Mouse (Mus musculus) hindbrain, embryonic 11.5 days (tissue): ENCODE results near the gene Wfdc11. TPM values are rescaled to one million over a fixed set of nuclear protein-coding genes. Genes with fewer than 3 reads are reported as not detected.
"Not testable (repeated sequence)": the region's sequence is repeated elsewhere in the genome, so short reads cannot be mapped to it uniquely, and the experiment has no call there.

ENCODE experiments used
- ATAC-seq: fragments of 200-750 bp; cut with Nextera tagmentation; 2 replicates; pipeline ENCODE4 v1.8.0; 2017; ENCODE audit warnings: mild to moderate bottlenecking, moderate TSS enrichment, moderate library complexity; ENCODE audit not compliant: low FRiP score
- DNase-seq: peaks from one replicate; pipeline ENCODE4 v3.0.0-alpha.2; 2015; ENCODE audit warnings: low spot score
- H3K27ac ChIP-seq: fragments of 300-500 bp; sonication (generic); 2 replicates; pipeline ENCODE4 v1.5.1; 2014; ENCODE audit warnings: mild to moderate bottlenecking, low read depth, low read length
- H3K27me3 ChIP-seq: fragments of 300-500 bp; sonication (generic); 2 replicates; pipeline ENCODE4 v1.6.1; 2014; ENCODE audit warnings: mild to moderate bottlenecking, low read length, moderate library complexity, mixed read lengths; ENCODE audit not compliant: control insufficient read depth, insufficient read depth
- H3K36me3 ChIP-seq: fragments of 300-500 bp; sonication (generic); 2 replicates; pipeline ENCODE4 v1.6.1; 2014; ENCODE audit warnings: mild to moderate bottlenecking, low read length, moderate library complexity, mixed read lengths; ENCODE audit not compliant: control insufficient read depth, insufficient read depth
- H3K4me1 ChIP-seq: fragments of 300-500 bp; sonication (generic); replicated peaks from 2 replicates; pipeline ENCODE4 v1.6.1; 2014; ENCODE audit warnings: low read length, mixed read lengths; ENCODE audit not compliant: control insufficient read depth, insufficient read depth
- H3K4me2 ChIP-seq: fragments of 300-500 bp; sonication (generic); replicated peaks from 2 replicates; pipeline ENCODE4 v1.6.1; 2014; ENCODE audit warnings: mild to moderate bottlenecking, low read depth, low read length
- H3K4me3 ChIP-seq: fragments of 300-500 bp; sonication (generic); 2 replicates; pipeline ENCODE4 v1.5.1; 2014; ENCODE audit warnings: low read depth, low read length
- H3K9ac ChIP-seq: fragments of 300-500 bp; sonication (generic); 2 replicates; pipeline ENCODE4 v1.6.1; 2014; ENCODE audit warnings: low read depth, low read length
- H3K9me3 ChIP-seq: fragments of 300-500 bp; sonication (generic); 2 replicates; pipeline ENCODE4 v1.6.1; 2016; ENCODE audit warnings: low read length; ENCODE audit not compliant: control insufficient read depth
- WGBS: fragments of 180-500 bp; shearing (Covaris S2); extraction: QIAGEN DNeasy Blood & Tissue Kit; methylation state at CpG from one replicate; pipeline ENCODE4 v1.1.7; 2014; 5-methylcytosine and 5-hydroxymethylcytosine counted together
- polyA plus RNA-seq: library from polyadenylated mRNA; unstranded; fragments of >200 nt; fragmentation: Nextera tagmentation; extraction: Ambion mirVana; gene quantifications from 2 replicates; pipeline ENCODE4 v1.2.1, GENCODE M21; 2014

The Wfdc11 gene
- polyA plus RNA-seq = not detected in 2 replicates

DNA sequence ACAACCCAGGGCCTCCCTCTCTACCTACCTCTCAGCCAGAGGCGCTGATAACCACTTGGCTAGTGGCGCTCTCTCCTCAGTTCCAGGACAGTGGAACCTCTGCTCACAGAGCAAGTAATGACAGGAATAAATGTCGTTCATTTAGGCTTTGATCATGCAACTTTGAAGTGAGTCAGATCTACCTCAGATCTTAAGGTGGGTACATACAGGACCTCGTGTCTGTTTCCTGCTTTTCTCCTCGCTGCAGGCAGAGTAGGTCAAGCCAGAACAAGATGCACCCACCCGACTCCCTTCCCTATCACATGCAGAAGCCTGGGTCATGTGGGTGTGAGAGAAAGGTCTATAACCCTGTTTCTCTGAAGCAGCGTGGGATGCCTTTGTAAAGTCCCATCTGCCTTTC is at the start of gene Wfdc11:
Gene Wfdc11, minus strand, starts transcription at position 101 of the 400 bp plus-strand sequence.
- ATAC-seq (no peak), DNase-seq (no peak)
- Histone ChIP-seq H3K36me3 (no peaks in the 10 kb centered on the region), H3K27me3 (no peaks in the 10 kb centered on the region), H3K9ac (no peak within 1 kb of the TSS), H3K4me3 (no peak within 1 kb of the TSS), H3K4me2 (no peak within 1 kb of the TSS), H3K27ac (no peak within 1 kb of the TSS), H3K9me3 (no peaks in the 10 kb centered on the region), H3K4me1 (no peaks in the 10 kb centered on the region)
- WGBS = 86% methylated on average over 7 of the region's 7 CpGs

GRCm38 (mm10) chr2:164723276-164723675 is 49.4 kb upstream of the Wfdc11 start:
- no peaks in the 10 kb centered on the region for H3K27me3 ChIP-seq
- no peaks in the 10 kb centered on the region for H3K4me1 ChIP-seq
- no peak overlapping the region for H3K27ac ChIP-seq
- no peak overlapping the region for H3K4me2 ChIP-seq
- ATAC-seq (no peak), DNase-seq (no peak)
- no peak overlapping the region for H3K4me3 ChIP-seq
- no peak overlapping the region for H3K9ac ChIP-seq
- WGBS = 64% methylated on average over 4 of the region's 4 CpGs
- no peaks in the 10 kb centered on the region for H3K9me3 ChIP-seq
- no peaks in the 10 kb centered on the region for H3K36me3 ChIP-seq

GRCm38 (mm10) chr2:164716194-164716786 is 42.4 kb upstream of the Wfdc11 start:
- H3K36me3 ChIP-seq, ATAC-seq, H3K4me1 ChIP-seq, H3K27ac ChIP-seq, DNase-seq, H3K9me3 ChIP-seq, H3K4me2 ChIP-seq, H3K27me3 ChIP-seq, H3K4me3 ChIP-seq, H3K9ac ChIP-seq: not testable (repeated sequence)
- 87% methylated on average over 21 of the region's 23 CpGs for WGBS

- H3K9ac ChIP-seq = no peak within 1 kb of the TSS
- no peak within 1 kb of the TSS for H3K4me2 ChIP-seq
- 79% methylated on average over 6 of the region's 6 CpGs for WGBS
- no peaks in the 10 kb centered on the region for H3K4me1 ChIP-seq
- H3K27me3 ChIP-seq = no peaks in the 10 kb centered on the region
- H3K9me3 ChIP-seq = no peaks in the 10 kb centered on the region
- ATAC-seq (no peak), DNase-seq (no peak)
- no peak within 1 kb of the TSS for H3K27ac ChIP-seq
- no peak within 1 kb of the TSS for H3K4me3 ChIP-seq
- H3K36me3 ChIP-seq = no peaks in the 10 kb centered on the region
Measured at GRCm38 (mm10) chr2:164715005-164715404, 41.1 kb upstream of the Wfdc11 start, which contains the start of gene Spint5. Gene Spint5, plus strand, starts transcription at chr2:164715305.

DNA sequence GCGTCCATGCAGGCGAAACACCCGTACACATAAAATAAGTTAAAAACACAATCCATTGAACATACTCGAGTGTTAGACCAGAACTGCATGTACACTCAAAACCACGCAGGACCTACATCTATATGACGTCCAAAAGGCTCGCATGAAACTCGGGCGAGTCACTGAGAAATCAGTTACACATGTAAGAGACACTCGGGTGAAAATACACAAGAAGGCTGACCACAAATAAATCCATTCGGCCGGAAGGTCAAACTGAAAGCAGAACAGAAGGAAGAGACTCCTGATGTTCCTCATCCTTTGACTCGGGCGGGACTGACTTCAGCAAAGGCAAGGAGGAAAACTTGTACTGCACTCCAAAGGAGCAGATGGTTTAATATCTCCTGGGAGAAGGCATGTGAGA is 32.1 kb upstream of the Wfdc11 start:
- Histone ChIP-seq H3K36me3 (no peaks in the 10 kb centered on the region), H3K9ac (no peak overlapping the region), H3K27ac (no peak overlapping the region), H3K27me3 (no peaks in the 10 kb centered on the region), H3K4me1 (no peaks in the 10 kb centered on the region), H3K4me2 (no peak overlapping the region), H3K9me3 (no peaks in the 10 kb centered on the region), H3K4me3 (no peak overlapping the region)
- ATAC-seq (no peak), DNase-seq (no peak)
- WGBS = 90% methylated on average over 14 of the region's 14 CpGs

DNA sequence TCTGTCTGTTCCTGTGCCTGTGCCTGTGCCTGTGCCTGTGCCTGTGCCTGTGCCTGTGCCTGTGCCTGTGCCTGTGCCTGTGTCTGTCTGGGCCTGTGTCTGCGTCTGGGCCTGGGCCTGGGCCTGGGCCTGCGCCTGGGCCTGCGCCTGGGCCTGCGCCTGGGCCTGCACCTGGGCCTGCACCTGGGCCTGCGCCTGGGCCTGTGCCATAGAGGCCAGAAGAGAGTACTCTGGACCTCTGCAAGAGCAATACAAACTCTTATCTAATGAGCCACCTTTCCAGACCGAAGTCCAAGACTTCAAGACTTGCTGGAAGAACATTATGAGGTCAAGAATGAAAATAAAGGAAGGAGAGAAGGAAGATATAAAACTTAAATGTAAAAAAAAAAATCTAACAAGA is 31.4 kb upstream of the Wfdc11 start:
- Histone ChIP-seq H3K27ac (no peak overlapping the region), H3K27me3 (no peaks in the 10 kb centered on the region), H3K9ac (no peak overlapping the region), H3K4me3 (no peak overlapping the region), H3K36me3 (no peaks in the 10 kb centered on the region), H3K4me2 (no peak overlapping the region), H3K4me1 (no peaks in the 10 kb centered on the region), H3K9me3 (no peaks in the 10 kb centered on the region)
- ATAC-seq (no peak), DNase-seq (no peak)
- WGBS = 87% methylated on average over 6 of the region's 6 CpGs

- H3K36me3 ChIP-seq = no peaks in the 10 kb centered on the region
- H3K4me1 ChIP-seq = no peaks in the 10 kb centered on the region
- no peak overlapping the region for H3K4me2 ChIP-seq
- DNase-seq = no peak
- whole genome bisulfite sequencing = 86% methylated on average over 5 of the region's 5 CpGs
- no peaks in the 10 kb centered on the region for H3K9me3 ChIP-seq
- no peak overlapping the region for H3K27ac ChIP-seq
- no peak for ATAC-seq
- H3K4me3 ChIP-seq = no peak overlapping the region
- no peak overlapping the region for H3K9ac ChIP-seq
- H3K27me3 ChIP-seq = no peaks in the 10 kb centered on the region
Measured at GRCm38 (mm10) chr2:164704235-164704634, 30.3 kb upstream of the Wfdc11 start.

DNA sequence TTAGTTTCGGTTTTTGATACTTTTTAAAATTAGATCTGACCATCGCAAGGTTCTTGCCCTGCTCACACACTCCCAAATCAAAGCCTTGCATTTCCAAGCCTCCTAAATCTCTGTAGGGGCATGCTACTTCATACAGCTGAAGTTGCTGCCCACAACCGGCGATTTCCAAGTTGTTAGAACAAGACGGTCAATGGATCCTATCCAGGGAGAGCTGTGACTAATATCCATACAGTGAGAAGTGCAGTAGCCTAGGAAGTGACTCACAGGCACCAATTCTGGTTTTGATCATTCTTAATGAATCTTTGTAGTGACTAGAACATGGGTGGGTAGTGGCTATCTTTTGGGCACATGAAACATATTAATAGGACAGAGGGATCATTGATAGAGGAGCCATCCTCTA is 27.9 kb upstream of the Wfdc11 start:
- no peaks in the 10 kb centered on the region for H3K36me3 ChIP-seq
- DNase-seq (no peak), ATAC-seq (no peak)
- 88% methylated on average over 5 of the region's 5 CpGs for WGBS
- H3K4me2 ChIP-seq = no peak overlapping the region
- H3K9me3 ChIP-seq = no peaks in the 10 kb centered on the region
- no peaks in the 10 kb centered on the region for H3K4me1 ChIP-seq
- H3K27ac ChIP-seq = no peak overlapping the region
- H3K27me3 ChIP-seq = no peaks in the 10 kb centered on the region
- H3K9ac ChIP-seq = no peak overlapping the region
- H3K4me3 ChIP-seq = no peak overlapping the region

DNA sequence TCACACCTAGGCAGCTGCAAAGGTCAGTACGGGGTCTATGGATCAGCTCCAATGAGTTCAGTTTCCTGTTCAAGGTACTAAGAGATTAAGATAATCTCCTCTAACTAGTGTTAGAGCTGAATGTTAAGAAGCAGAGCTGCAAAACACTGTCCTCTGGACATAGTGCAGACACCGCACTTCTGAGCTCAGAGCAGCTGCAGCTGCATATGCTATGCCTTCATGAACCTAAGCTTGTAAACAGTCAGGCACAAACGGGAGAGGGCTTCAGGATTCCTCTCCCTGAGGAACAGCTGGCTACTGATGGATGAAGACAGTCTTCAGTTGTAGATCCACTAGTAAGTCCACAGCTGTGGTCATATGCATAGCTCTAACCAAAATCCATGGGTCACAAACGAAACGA is 27.1 kb upstream of the Wfdc11 start:
- no peak for ATAC-seq

More for the DNA sequence above, 27.1 kb upstream of the Wfdc11 start:
- no peak overlapping the region for H3K4me3 ChIP-seq
- no peaks in the 10 kb centered on the region for H3K27me3 ChIP-seq
- no peak overlapping the region for H3K9ac ChIP-seq
- no peaks in the 10 kb centered on the region for H3K4me1 ChIP-seq
- H3K27ac ChIP-seq = no peak overlapping the region
- no peak for DNase-seq
- no peak overlapping the region for H3K4me2 ChIP-seq
- no peaks in the 10 kb centered on the region for H3K9me3 ChIP-seq
- 84% methylated on average over 5 of the region's 5 CpGs for WGBS
- H3K36me3 ChIP-seq = no peaks in the 10 kb centered on the region
